In the genomic region with DNA sequence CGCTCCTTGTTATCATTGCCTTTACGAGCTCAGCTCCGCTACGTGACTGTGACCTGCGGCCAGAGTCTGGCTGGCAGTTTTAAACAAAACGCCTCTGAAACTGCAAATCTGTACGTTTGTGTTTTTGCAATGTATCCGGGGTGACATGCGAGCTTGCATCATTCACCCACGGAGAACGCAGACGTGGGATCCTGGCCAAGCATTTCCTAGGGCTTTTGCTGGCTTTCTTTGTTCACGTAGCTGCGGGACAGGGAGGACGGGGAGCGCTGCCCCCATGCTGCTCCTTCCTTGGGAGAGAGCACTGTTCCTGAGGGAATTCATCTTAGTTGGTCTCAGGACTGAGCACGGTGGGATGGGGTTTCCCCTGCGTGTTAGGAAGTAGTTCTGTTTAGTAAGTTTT, we compare ENCODE assay signal across 7 mouse cellular contexts. TPM values are rescaled to one million over a fixed set of nuclear protein-coding genes. Genes with fewer than 3 reads are reported as not detected.
A peak's percentile ranks its signal among the peaks of the same experiment; 100 is the strongest.
DNase-seq lines count a peak whose midpoint lies in the region; ATAC-seq and TF ChIP-seq lines count a peak whose summit lies in the region.

No protein-coding gene starts in this region.

- peaks cover 58% of the 10 kb centered on the region for H3K4me1 ChIP-seq in kidney, embryonic 14.5 days (ENCODE audit: control insufficient read depth, insufficient read depth, low read length)
- peaks cover 92% of the 10 kb centered on the region for H3K4me1 ChIP-seq in embryonic facial prominence, embryonic 10.5 days
- peaks cover 72% of the 10 kb centered on the region for H3K4me1 ChIP-seq in hindbrain, embryonic 13.5 days (replicated peaks)
- peaks cover 27% of the 10 kb centered on the region for H3K4me1 ChIP-seq in midbrain, postnatal 0 days (ENCODE audit: insufficient read depth, low read length)

- intact Hi-C loops in left cerebral cortex, postnatal 10 days (cut with DNase I) = loop anchor here (5.0 kb wide), 1 partner anchor 35 kb away; no protein-coding TSS in a partner anchor

- 28% methylated on average over 18 of the region's 18 CpGs for WGBS in kidney, embryonic 14.5 days
- WGBS in embryonic facial prominence, embryonic 10.5 days = 79% methylated on average over 18 of the region's 18 CpGs
- WGBS in hindbrain, embryonic 13.5 days = 50% methylated on average over 18 of the region's 18 CpGs
- WGBS in midbrain, postnatal 0 days = 60% methylated on average over 18 of the region's 18 CpGs

- peak overlapping the region; percentile 91 for H3K4me2 ChIP-seq in kidney, embryonic 14.5 days (replicated peaks; ENCODE audit: low read depth, low read length)
- H3K4me2 ChIP-seq in hindbrain, embryonic 13.5 days = peak overlapping the region; percentile 68
- peak overlapping the region; percentile 49; the same call in 1 of the 2 replicates for H3K4me2 ChIP-seq in midbrain, postnatal 0 days (ENCODE audit: low read depth, low read length, poor library complexity, severe bottlenecking)

- H3K27me3 ChIP-seq in kidney, embryonic 14.5 days (ENCODE audit: control insufficient read depth, insufficient read depth, low read length) = no peaks in the 10 kb centered on the region
- no peaks in the 10 kb centered on the region for H3K27me3 ChIP-seq in embryonic facial prominence, embryonic 10.5 days (replicated peaks; ENCODE audit: low read depth, poor library complexity, severe bottlenecking)
- H3K27me3 ChIP-seq in hindbrain, embryonic 13.5 days = no peaks in the 10 kb centered on the region
- no peaks in the 10 kb centered on the region for H3K27me3 ChIP-seq in midbrain, postnatal 0 days (ENCODE audit: insufficient read depth, low read length)

- H3K9me3 ChIP-seq in kidney, embryonic 14.5 days (ENCODE audit: control insufficient read depth, low read length) = no peaks in the 10 kb centered on the region
- H3K9me3 ChIP-seq in embryonic facial prominence, embryonic 10.5 days = no peaks in the 10 kb centered on the region
- no peaks in the 10 kb centered on the region for H3K9me3 ChIP-seq in hindbrain, embryonic 13.5 days
- H3K9me3 ChIP-seq in midbrain, postnatal 0 days (ENCODE audit: low read length) = no peaks in the 10 kb centered on the region

- no peak for TF ChIP-seq CTCF in midbrain, postnatal 0 days (IDR thresholded peaks at IDR 0.05)

- ATAC-seq in kidney, embryonic 14.5 days (ENCODE audit: low FRiP score, low TSS enrichment) = no peak
- ATAC-seq in hindbrain, embryonic 13.5 days (ENCODE audit: low FRiP score) = no peak
- ATAC-seq in midbrain, postnatal 0 days (ENCODE audit: low FRiP score) = no peak

- H3K4me3 ChIP-seq in kidney, embryonic 14.5 days (ENCODE audit: low read length) = peak overlapping the region; percentile 86; the same call in 1 of the 2 replicates
- H3K4me3 ChIP-seq in embryonic facial prominence, embryonic 10.5 days = peak overlapping the region; percentile 90; the same call in 1 of the 2 replicates
- H3K4me3 ChIP-seq in hindbrain, embryonic 13.5 days = peak overlapping the region; percentile 86; the same call in 1 of the 2 replicates
- no peak overlapping the region for H3K4me3 ChIP-seq in midbrain, postnatal 0 days (ENCODE audit: low read depth, low read length)

- H3K9ac ChIP-seq in kidney, embryonic 14.5 days (ENCODE audit: low read depth, low read length) = peak overlapping the region; percentile 91; the same call in 1 of the 2 replicates
- peak overlapping the region; percentile 31; the same call in 1 of the 2 replicates for H3K9ac ChIP-seq in hindbrain, embryonic 13.5 days
- no peak overlapping the region; the same call in 1 of the 2 replicates for H3K9ac ChIP-seq in midbrain, postnatal 0 days (replicated peaks; ENCODE audit: low read length, poor library complexity, severe bottlenecking)

- DNase-seq in kidney, postnatal 36 days = no peak
- no peak for DNase-seq in embryonic facial prominence, embryonic 10.5 days (ENCODE audit: low spot score)
- no peak for DNase-seq in midbrain, postnatal 0 days (ENCODE audit: low spot score)
- no peak for DNase-seq in frontal cortex, adult 2 months (ENCODE audit: extremely low spot score in 1 of 2, low spot score in 1 of 2)
- no peak for DNase-seq in left cerebral cortex, postnatal 10 days (ENCODE audit: extremely low spot score in 1 of 2, low spot score in 2 of 2)

- H3K27ac ChIP-seq in kidney, embryonic 14.5 days (ENCODE audit: low read depth, low read length) = peak overlapping the region; percentile 53
- H3K27ac ChIP-seq in embryonic facial prominence, embryonic 10.5 days (replicated peaks) = peak overlapping the region; percentile 3
- no peak overlapping the region; the same call in 1 of the 2 replicates for H3K27ac ChIP-seq in hindbrain, embryonic 13.5 days
- H3K27ac ChIP-seq in midbrain, postnatal 0 days (ENCODE audit: low read depth, low read length) = no peak overlapping the region

- H3K36me3 ChIP-seq in kidney, embryonic 14.5 days (ENCODE audit: control insufficient read depth, insufficient read depth, low read length) = peaks cover 5% of the 10 kb centered on the region; the same call in 1 of the 2 replicates
- H3K36me3 ChIP-seq in embryonic facial prominence, embryonic 10.5 days (replicated peaks) = peaks cover 18% of the 10 kb centered on the region
- H3K36me3 ChIP-seq in hindbrain, embryonic 13.5 days = peaks cover 20% of the 10 kb centered on the region
- H3K36me3 ChIP-seq in midbrain, postnatal 0 days (ENCODE audit: insufficient read depth, low read length) = peaks cover 3% of the 10 kb centered on the region; the same call in 1 of the 2 replicates

RNA-seq across cellular contexts. Expression of gene Sec14l1, which starts 2.4 kb away (rescaled TPM):
- polyA plus RNA-seq in kidney, embryonic 14.5 days (2014; fragmentation: Nextera tagmentation; extraction: Ambion mirVana) = 30.2 and 36.5 TPM in 2 replicates
- polyA plus RNA-seq in embryonic facial prominence, embryonic 10.5 days (2016; fragmentation: Nextera tagmentation; extraction: Ambion mirVana) = 50.6 and 51.8 TPM in 2 replicates
- 63.3 and 65.9 TPM in 2 replicates for polyA plus RNA-seq in hindbrain, embryonic 13.5 days (2015; fragmentation: Nextera tagmentation; extraction: Ambion mirVana)
- total RNA-seq in midbrain, postnatal 0 days (2014; rRNA removed) = 63.5 and 71.1 TPM in 2 replicates
- polyA plus RNA-seq in midbrain, postnatal 0 days (2015; fragmentation: Nextera tagmentation; extraction: Ambion mirVana) = 48.0 and 49.2 TPM in 2 replicates
- 214 and 229 TPM in 2 replicates for polyA plus RNA-seq in frontal cortex, adult 2 months (2012; rRNA removed)
- total RNA-seq in left cerebral cortex, postnatal 10 days (2021) = 100 to 1,000 TPM; 144 to 145 TPM

Comparison
In these comparisons a context has a peak if more than half of its experiments do, and no peak if none do; other contexts are left out.
1. H3K27ac ChIP-seq: peak in kidney, embryonic 14.5 days (single experiment) and embryonic facial prominence, embryonic 10.5 days (single experiment); none in hindbrain, embryonic 13.5 days (single experiment) and midbrain, postnatal 0 days (single experiment).
2. Peak in every context shown above with its lines, with median percentiles within 50 percentile points of each other: H3K4me2 ChIP-seq.